Mouse (Mus musculus): ENCODE measurements at regions not wholly inside any gene's neighbourhood (a gene's known extent, or its start where the extent isn't known, plus 50 kb on each side); places are given as distances from the start of the nearest gene placed in this dataset.

DNA sequence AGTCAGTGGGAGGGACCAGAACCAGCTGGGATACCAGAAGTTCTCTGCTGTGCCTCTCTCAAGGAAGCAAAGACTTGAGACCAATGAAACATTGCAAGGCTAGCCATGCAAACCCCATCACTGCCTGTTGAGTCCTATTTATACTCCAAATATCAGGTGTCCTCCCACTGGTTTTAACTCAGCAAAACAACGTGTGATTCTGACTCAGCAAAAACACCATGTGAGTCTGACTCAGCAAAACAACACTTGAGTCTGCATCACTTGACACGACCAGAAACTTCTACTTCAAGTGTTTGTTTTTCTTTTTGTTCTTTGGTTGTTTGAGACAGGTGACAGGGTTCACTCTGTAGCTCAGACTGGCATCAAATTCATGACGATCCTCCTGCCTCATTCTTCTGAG is 204.6 kb upstream of the Ctbp2 start:
- H3ac ChIP-seq (ENCODE audit: control insufficient read depth, insufficient read length) = no peak overlapping the region
- no peak overlapping the region for H3K4me3 ChIP-seq
- no peaks in the 10 kb centered on the region for H3K27me3 ChIP-seq (ENCODE audit: control insufficient read depth, insufficient read depth, insufficient read length)
- H3K36me3 ChIP-seq (ENCODE audit: control insufficient read depth, insufficient read depth) = no peaks in the 10 kb centered on the region
- H3K4me2 ChIP-seq (ENCODE audit: low read depth) = no peak overlapping the region
- H3K79me2 ChIP-seq (ENCODE audit: control insufficient read depth, insufficient read depth) = no peaks in the 10 kb centered on the region
- no peak for TF ChIP-seq POLR2AphosphoS2 (IDR thresholded peaks at IDR 0.05; ENCODE audit: insufficient read length, low read depth)
- TF ChIP-seq E2F4 (IDR thresholded peaks at IDR 0.05; ENCODE audit: insufficient read depth) = no peak
- TF ChIP-seq TCF3 (IDR thresholded peaks at IDR 0.05; ENCODE audit: insufficient read length, low read depth) = no peak
- TF ChIP-seq REST (IDR thresholded peaks at IDR 0.05; ENCODE audit: insufficient read depth, insufficient read length) = no peak
- TF ChIP-seq MYOG (IDR thresholded peaks at IDR 0.05; ENCODE audit: control insufficient read depth in 1 of 3, insufficient read depth in 1 of 3, insufficient read length in 2 of 3, low read depth in 2 of 3) = no peak
- no peak for TF ChIP-seq TCF12 (IDR thresholded peaks at IDR 0.05; ENCODE audit: insufficient read depth, poor library complexity, severe bottlenecking)
- no peak for TF ChIP-seq USF1 (IDR thresholded peaks at IDR 0.05; ENCODE audit: low read depth)
- TF ChIP-seq SRF (IDR thresholded peaks at IDR 0.05; ENCODE audit: control insufficient read depth, insufficient read length, low read depth) = no peak
- no peak for TF ChIP-seq CEBPB (IDR thresholded peaks at IDR 0.05; ENCODE audit: insufficient read depth, poor library complexity, severe bottlenecking)
- no peak for TF ChIP-seq MAX (IDR thresholded peaks at IDR 0.05; ENCODE audit: low read depth)
- TF ChIP-seq POLR2A (IDR thresholded peaks at IDR 0.05; ENCODE audit: insufficient read length, low read depth) = no peak
- no peak for TF ChIP-seq MYOD1 (IDR thresholded peaks at IDR 0.05; ENCODE audit: control insufficient read depth in 1 of 3, insufficient read length in 2 of 3, low read depth in 2 of 3)

DNA sequence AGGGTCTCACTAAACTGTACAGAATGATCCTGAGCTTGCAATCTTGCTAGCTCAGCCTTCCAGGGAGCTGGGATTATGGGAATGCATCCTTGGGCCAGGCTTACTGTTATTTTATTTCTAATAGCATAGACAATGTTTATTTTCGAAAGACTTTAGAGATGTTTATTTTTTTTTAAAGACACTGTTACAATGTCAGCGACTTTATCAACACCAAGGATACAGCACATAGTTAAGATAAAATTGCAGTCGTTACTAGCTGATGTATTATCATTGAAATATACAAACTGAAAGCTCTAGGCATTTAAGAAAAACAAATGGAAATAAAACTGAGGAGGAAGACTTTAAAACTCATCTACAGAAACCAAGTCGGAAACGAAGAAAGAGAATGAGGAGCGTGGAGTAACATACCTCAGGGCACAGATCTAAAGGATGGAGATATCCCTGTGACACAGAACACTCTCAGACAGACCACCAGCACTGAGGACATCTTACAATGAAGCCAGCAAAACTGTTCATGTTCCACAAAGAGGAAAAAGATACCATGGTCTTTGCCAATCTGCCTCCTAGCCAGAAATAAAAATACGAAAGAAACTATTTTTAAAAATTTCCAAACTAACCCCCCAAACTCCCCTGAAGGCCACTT is 201.5 kb upstream of the Ctbp2 start:
- TF ChIP-seq REST (IDR thresholded peaks at IDR 0.05; ENCODE audit: insufficient read depth, insufficient read length) = no peak
- TF ChIP-seq USF1 (IDR thresholded peaks at IDR 0.05; ENCODE audit: low read depth) = no peak
- TF ChIP-seq TCF3 (IDR thresholded peaks at IDR 0.05; ENCODE audit: insufficient read length, low read depth) = no peak
- no peak for TF ChIP-seq TCF12 (IDR thresholded peaks at IDR 0.05; ENCODE audit: insufficient read depth, poor library complexity, severe bottlenecking)
- no peak for TF ChIP-seq CEBPB (IDR thresholded peaks at IDR 0.05; ENCODE audit: insufficient read depth, poor library complexity, severe bottlenecking)
- no peak for TF ChIP-seq POLR2AphosphoS2 (IDR thresholded peaks at IDR 0.05; ENCODE audit: insufficient read length, low read depth)
- no peak for TF ChIP-seq E2F4 (IDR thresholded peaks at IDR 0.05; ENCODE audit: insufficient read depth)
- TF ChIP-seq MAX (IDR thresholded peaks at IDR 0.05; ENCODE audit: low read depth) = no peak
- no peak for TF ChIP-seq SRF (IDR thresholded peaks at IDR 0.05; ENCODE audit: control insufficient read depth, insufficient read length, low read depth)
- no peak for TF ChIP-seq POLR2A (IDR thresholded peaks at IDR 0.05; ENCODE audit: insufficient read length, low read depth)
- no peak for TF ChIP-seq MYOD1 (IDR thresholded peaks at IDR 0.05; ENCODE audit: control insufficient read depth in 1 of 3, insufficient read length in 2 of 3, low read depth in 2 of 3)
- TF ChIP-seq MYOG (IDR thresholded peaks at IDR 0.05; ENCODE audit: control insufficient read depth in 1 of 3, insufficient read depth in 1 of 3, insufficient read length in 2 of 3, low read depth in 2 of 3) = no peak
- no peak overlapping the region for H3K4me2 ChIP-seq (ENCODE audit: low read depth)
- H3K36me3 ChIP-seq (ENCODE audit: control insufficient read depth, insufficient read depth) = no peaks in the 10 kb centered on the region
- H3ac ChIP-seq (ENCODE audit: control insufficient read depth, insufficient read length) = no peak overlapping the region
- H3K4me3 ChIP-seq = no peak overlapping the region
- no peaks in the 10 kb centered on the region for H3K79me2 ChIP-seq (ENCODE audit: control insufficient read depth, insufficient read depth)
- H3K27me3 ChIP-seq (ENCODE audit: control insufficient read depth, insufficient read depth, insufficient read length) = no peaks in the 10 kb centered on the region

DNA sequence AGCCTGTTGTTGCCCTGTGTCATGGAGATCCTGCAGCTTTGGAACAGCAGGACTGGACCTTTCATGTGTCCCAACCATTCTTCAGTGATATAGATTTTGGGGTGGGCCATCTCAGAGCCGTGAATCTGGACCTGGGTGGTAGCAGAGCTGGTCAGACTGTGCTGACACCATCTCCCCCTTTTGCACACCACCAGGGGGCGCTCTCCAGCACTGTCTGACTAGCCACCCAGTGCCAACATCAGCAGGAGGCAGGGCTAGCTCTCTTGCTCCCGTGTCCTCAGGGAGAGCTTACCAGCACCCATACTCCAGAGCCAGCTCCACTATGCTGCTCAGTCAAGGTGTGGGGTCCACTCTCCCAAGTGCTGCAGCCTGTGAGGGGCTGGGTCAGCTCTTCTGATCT is 199.8 kb upstream of the Ctbp2 start:
- Histone ChIP-seq H3K4me3 (no peak overlapping the region), H3K4me2 (ENCODE audit: low read depth) (no peak overlapping the region), H3K27me3 (ENCODE audit: control insufficient read depth, insufficient read depth, insufficient read length) (no peaks in the 10 kb centered on the region), H3K79me2 (ENCODE audit: control insufficient read depth, insufficient read depth) (no peaks in the 10 kb centered on the region), H3K36me3 (ENCODE audit: control insufficient read depth, insufficient read depth) (no peaks in the 10 kb centered on the region), H3ac (ENCODE audit: control insufficient read depth, insufficient read length) (no peak overlapping the region)
- TF ChIP-seq CEBPB (IDR thresholded peaks at IDR 0.05; ENCODE audit: insufficient read depth, poor library complexity, severe bottlenecking) = no peak
- TF ChIP-seq POLR2AphosphoS2 (IDR thresholded peaks at IDR 0.05; ENCODE audit: insufficient read length, low read depth) = no peak
- no peak for TF ChIP-seq SRF (IDR thresholded peaks at IDR 0.05; ENCODE audit: control insufficient read depth, insufficient read length, low read depth)
- TF ChIP-seq REST (IDR thresholded peaks at IDR 0.05; ENCODE audit: insufficient read depth, insufficient read length) = no peak
- no peak for TF ChIP-seq TCF12 (IDR thresholded peaks at IDR 0.05; ENCODE audit: insufficient read depth, poor library complexity, severe bottlenecking)
- TF ChIP-seq USF1 (IDR thresholded peaks at IDR 0.05; ENCODE audit: low read depth) = no peak
- TF ChIP-seq E2F4 (IDR thresholded peaks at IDR 0.05; ENCODE audit: insufficient read depth) = no peak
- TF ChIP-seq MYOG (IDR thresholded peaks at IDR 0.05; ENCODE audit: control insufficient read depth in 1 of 3, insufficient read depth in 1 of 3, insufficient read length in 2 of 3, low read depth in 2 of 3) = no peak
- TF ChIP-seq POLR2A (IDR thresholded peaks at IDR 0.05; ENCODE audit: insufficient read length, low read depth) = no peak
- TF ChIP-seq MYOD1 (IDR thresholded peaks at IDR 0.05; ENCODE audit: control insufficient read depth in 1 of 3, insufficient read length in 2 of 3, low read depth in 2 of 3) = no peak
- no peak for TF ChIP-seq TCF3 (IDR thresholded peaks at IDR 0.05; ENCODE audit: insufficient read length, low read depth)
- no peak for TF ChIP-seq MAX (IDR thresholded peaks at IDR 0.05; ENCODE audit: low read depth)

DNA sequence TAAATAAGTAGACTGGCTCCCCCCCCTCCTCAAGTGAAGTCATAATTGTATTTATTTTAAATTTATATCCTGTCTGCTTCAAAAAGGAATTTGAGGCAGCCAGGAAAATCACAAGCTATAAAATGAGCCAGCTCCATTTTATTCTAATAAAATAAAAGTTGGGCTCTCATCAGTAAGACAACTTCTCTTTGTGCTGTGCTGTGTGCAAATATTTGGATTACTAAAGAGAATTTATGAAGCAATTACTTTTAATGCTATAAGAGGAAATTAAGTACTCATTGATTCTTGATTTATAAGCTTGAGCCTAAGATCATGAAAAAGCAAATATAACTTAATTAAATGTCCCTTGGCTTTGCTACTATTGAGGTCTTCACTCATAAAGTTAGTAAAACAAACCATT is 193.4 kb upstream of the Ctbp2 start:
- Histone ChIP-seq H3K4me3 (no peak overlapping the region), H3K27me3 (ENCODE audit: control insufficient read depth, insufficient read depth, insufficient read length) (no peaks in the 10 kb centered on the region), H3K79me2 (ENCODE audit: control insufficient read depth, insufficient read depth) (no peaks in the 10 kb centered on the region), H3K4me2 (ENCODE audit: low read depth) (no peak overlapping the region), H3K36me3 (ENCODE audit: control insufficient read depth, insufficient read depth) (no peaks in the 10 kb centered on the region), H3ac (ENCODE audit: control insufficient read depth, insufficient read length) (no peak overlapping the region)
- TF ChIP-seq CEBPB (IDR thresholded peaks at IDR 0.05; ENCODE audit: insufficient read depth, poor library complexity, severe bottlenecking) (no peak), REST (IDR thresholded peaks at IDR 0.05; ENCODE audit: insufficient read depth, insufficient read length) (no peak), MAX (IDR thresholded peaks at IDR 0.05; ENCODE audit: low read depth) (no peak), TCF12 (IDR thresholded peaks at IDR 0.05; ENCODE audit: insufficient read depth, poor library complexity, severe bottlenecking) (no peak), TCF3 (IDR thresholded peaks at IDR 0.05; ENCODE audit: insufficient read length, low read depth) (no peak), USF1 (IDR thresholded peaks at IDR 0.05; ENCODE audit: low read depth) (no peak), MYOG (IDR thresholded peaks at IDR 0.05; ENCODE audit: control insufficient read depth in 1 of 3, insufficient read depth in 1 of 3, insufficient read length in 2 of 3, low read depth in 2 of 3) (no peak), SRF (IDR thresholded peaks at IDR 0.05; ENCODE audit: control insufficient read depth, insufficient read length, low read depth) (no peak), MYOD1 (IDR thresholded peaks at IDR 0.05; ENCODE audit: control insufficient read depth in 1 of 3, insufficient read length in 2 of 3, low read depth in 2 of 3) (no peak), POLR2AphosphoS2 (IDR thresholded peaks at IDR 0.05; ENCODE audit: insufficient read length, low read depth) (no peak), POLR2A (IDR thresholded peaks at IDR 0.05; ENCODE audit: insufficient read length, low read depth) (no peak), E2F4 (IDR thresholded peaks at IDR 0.05; ENCODE audit: insufficient read depth) (no peak)
